Mouse (Mus musculus) adrenal gland, postnatal 10 days (tissue): Measurements from ENCODE around the gene Sec24d. TPM values are rescaled to one million over a fixed set of nuclear protein-coding genes. Genes with fewer than 3 reads are reported as not detected.

ENCODE experiments used
- DNase-seq: peaks from one replicate; pipeline ENCODE4 v3.0.0; 2021; ENCODE audit warnings: mixed read lengths
- total RNA-seq, 2 experiments: library from RNA; stranded (reverse); gene quantifications; 2 replicates each; pipeline ENCODE4 v1.2.3; 2021

Gene Sec24d
- total RNA-seq, 2 experiments from 2014 or later: 67.3 to 84.2 TPM

GRCm38 (mm10) chr3:123397562-123398481 lies 130.6 kb downstream of the Sec24d start:
- no peak for DNase-seq

GRCm38 (mm10) chr3:123404945-123405344 lies 137.7 kb downstream of the Sec24d start:
- DNase-seq: no peak

GRCm38 (mm10) chr3:123411821-123412578 lies 144.7 kb downstream of the Sec24d start:
- DNase-seq: no peak

- no peak for DNase-seq
Observed at GRCm38 (mm10) chr3:123413173-123413572, 145.9 kb downstream of the Sec24d start.

Other genes with a start within 250 kb of the Sec24d start
- 10 to 100 TPM in 1 of 2 experiments, 1 to 10 TPM in 1; 9.8 to 66.2 TPM for gene Myoz2, start 232.4 kb upstream of the Sec24d start, total RNA-seq
- gene Synpo2, start 31.3 kb upstream of the Sec24d start, total RNA-seq: 10 to 100 TPM in 1 of 2 experiments, 1 to 10 TPM in 1; 9.2 to 20.7 TPM
- 10 to 100 TPM; 13.9 to 15.1 TPM for gene Mettl14, start 118.7 kb downstream of the Sec24d start, total RNA-seq
- 1 to 10 TPM; 3.5 to 3.6 TPM for gene Prss12, start 179.5 kb downstream of the Sec24d start, total RNA-seq